Mouse (Mus musculus): Measurements from ENCODE around the gene Plcd3. TPM values are rescaled to one million over a fixed set of nuclear protein-coding genes. Genes with fewer than 3 reads are reported as not detected.

Gene Plcd3
- total RNA-seq, 2 experiments from 2014 or later = 8.7 to 8.9 TPM

DNA sequence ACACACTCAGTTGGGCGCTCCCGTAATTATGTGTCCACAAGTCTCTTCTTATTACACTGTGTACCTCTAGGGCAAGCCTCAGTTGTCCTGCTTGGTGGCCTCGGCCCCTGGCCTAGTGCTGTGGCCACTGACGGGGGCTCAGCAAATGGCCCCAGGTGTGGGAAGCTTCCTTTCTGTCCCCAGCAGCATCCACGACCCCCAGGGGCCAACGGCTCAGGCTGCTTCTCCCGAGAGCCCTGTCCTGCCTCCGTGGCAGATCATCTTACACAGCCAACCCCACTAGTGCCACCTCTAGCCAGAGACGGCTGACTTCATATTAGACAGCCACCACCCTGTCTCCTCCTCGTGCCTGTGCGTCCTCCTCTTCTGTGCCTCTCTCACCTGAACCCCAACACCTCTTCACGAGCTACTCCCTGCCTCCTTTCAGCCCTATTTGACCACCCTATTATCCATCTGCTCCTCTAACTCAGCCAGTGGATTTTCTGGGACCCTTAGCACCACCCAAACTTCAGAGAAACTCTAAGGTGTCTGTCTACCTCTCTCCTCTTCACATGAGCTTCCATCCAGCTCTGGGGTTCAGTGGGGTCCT is 2.0 kb downstream of the Plcd3 start:
- no peak for DNase-seq (ENCODE audit: low spot score in 2 of 2)

DNA sequence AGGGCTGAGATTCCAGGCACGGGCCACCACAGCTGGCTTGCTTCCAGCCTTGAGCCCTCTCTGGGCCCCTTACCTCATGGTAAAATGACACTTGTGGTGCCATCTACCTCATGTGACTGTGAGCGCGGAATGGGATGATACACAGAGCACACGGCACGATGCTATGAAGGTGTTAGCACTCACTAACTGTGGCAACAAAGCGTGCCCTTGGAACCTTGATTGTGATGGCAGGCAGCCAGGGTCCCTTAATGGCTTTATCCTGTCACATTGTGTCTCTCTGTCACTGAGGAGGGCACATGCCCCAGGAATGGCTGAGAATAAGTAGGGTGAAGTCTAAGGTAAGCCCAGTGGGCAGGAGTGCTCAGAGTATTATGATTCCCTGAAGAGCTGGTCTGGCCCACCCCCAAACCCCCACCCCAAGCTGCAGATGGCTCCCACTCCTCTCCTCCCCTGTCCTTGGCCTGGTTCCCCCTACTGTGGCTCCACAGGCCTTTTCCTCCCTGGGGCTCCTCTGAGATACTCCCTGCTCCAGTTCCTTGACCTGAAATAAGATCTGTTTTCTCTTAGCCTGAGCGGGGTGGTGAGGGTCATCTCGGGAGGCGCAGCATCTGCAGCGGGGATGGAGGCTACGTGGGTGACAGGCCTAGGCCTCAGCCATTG is 2.8 kb downstream of the Plcd3 start:
- DNase-seq (ENCODE audit: low spot score in 2 of 2) = no peak

DNA sequence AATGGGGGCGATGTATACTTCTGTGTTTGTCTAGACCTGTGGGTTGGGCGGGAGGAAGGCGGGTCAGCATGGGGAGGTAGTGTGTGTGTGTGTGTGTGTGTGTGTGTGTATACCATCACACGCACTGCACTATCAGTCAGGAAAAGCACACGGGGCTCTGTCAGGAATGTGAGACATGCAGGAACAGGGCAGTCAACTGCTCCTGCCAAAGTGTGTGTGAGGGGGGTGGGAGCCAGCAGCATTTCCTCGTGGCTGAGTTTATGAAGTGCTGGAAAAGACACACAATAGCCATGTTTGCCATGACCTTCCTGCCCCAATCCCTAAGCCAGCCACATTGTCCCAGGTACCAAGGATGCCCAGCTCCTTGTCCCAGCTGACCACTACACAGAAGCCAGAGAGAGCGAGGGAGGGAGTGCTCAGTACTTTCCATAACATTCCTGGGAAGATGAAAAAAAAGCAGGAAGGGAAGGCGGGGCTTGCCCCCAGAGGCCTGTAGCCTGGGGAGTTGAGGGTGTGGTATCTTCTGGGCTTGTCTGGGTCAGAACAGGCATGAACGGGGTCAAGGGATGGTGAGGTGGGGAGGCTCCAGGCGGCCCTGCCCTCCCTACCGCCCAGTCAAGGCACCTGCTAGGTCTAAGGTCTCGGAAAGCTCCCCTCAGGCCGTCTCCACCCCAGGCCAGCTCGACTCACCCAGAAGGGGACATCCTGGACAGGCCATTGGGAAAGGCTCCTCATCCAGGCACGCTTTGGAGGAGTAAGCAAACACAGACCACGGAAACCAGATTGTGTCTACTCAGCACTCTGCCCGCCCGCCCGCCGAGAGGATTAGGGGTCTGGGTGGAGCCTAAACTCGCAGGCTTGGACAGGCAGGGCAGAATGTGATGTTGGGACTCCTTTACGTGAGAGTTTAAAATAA is 4.2 kb downstream of the Plcd3 start:
- DNase-seq (ENCODE audit: low spot score in 2 of 2) = no peak

DNA sequence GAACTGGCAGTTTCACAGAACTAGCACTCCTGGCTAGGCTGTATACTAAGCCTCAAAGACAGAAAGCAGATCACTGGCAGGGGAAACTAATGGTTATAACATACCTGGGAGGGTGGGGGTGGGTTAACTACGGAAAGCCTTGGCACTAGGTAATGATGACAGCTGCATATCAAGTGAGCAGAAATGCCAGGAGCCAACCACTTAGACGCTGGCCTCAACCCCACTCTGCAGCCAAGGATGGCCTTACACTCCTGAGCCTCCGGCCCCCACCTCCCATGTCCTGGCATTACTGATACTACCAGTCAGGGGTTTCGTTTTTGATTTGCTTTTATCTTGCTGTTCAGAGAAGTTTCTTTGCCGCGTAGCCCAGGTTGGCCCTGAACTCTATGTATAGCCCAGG is 5.7 kb downstream of the Plcd3 start:
- no peak for DNase-seq (ENCODE audit: low spot score in 2 of 2)

DNA sequence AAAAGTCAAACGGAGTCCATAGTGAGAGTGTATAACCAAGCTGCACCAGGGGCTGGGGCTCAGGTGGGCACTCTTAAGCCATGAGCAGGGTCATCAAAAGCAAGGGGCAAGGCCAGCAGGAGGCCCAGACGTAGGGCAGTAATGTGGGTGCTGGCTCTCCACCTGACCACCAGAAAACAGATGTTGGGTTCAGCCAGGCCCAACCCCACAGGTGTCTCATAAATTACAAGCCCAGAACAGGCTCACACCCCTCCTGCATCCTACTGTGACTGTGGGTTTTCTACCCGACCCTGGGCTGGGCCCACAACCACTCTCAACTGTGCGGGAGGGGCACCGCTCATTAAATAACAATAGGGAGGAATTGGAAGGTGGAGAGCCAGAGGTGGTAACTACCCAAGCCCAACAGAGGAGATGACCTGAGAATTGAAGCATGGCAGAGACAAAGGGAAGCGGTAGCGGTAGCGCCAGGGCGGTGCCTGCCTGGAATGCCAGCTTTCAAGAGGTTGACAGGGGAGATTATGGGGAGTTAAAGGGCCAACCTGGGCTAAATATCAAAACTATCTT is 6.3 kb downstream of the Plcd3 start:
- no peak for DNase-seq (ENCODE audit: low spot score in 2 of 2)

DNA sequence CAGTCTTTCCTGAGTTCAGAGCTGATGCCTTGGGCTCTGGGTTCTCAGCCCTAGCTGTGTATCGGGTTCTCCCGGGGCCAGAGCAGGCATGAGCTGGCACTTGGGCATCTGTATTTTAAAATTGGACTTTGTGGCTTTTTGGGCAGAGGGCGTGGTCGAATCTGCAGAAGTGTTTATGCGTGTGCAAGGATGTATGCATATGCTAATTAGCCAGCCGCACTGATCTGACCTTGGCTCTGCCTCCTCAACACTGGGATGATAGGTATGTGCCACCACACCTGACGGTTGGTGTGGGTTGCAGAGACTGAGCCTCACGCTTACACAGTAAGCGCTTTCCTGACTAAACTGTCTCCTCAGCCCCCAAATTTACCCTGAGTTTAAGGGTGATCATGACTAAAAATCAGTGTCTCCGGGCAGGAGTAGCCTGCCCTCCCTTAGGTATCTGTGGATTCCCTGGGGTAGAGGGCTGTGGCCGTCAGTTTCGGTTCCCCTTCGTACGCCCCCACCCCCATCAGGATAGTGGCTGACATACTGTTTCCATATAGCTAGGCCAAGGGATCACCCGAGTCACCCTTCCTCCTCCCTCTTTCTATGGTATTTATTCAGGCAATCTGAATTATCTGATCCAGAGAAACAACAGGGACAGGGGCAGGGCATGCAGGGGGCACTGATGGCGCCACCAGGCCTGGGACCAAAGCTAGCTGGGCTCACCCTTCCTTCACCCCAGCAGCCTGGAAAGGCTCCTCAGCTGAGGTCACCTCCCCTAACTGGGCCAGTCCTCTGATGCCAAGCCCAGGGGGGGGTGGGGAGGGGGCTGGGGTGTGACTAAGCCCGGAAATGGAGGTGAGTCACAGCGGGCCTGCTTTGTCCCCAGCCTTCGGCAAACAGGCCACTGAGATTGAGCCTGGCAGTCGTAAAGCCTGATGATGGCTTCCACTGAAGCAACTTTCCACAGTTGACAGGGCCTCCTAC is 7.3 kb downstream of the Plcd3 start:
- DNase-seq (ENCODE audit: low spot score in 2 of 2) = no peak

DNA sequence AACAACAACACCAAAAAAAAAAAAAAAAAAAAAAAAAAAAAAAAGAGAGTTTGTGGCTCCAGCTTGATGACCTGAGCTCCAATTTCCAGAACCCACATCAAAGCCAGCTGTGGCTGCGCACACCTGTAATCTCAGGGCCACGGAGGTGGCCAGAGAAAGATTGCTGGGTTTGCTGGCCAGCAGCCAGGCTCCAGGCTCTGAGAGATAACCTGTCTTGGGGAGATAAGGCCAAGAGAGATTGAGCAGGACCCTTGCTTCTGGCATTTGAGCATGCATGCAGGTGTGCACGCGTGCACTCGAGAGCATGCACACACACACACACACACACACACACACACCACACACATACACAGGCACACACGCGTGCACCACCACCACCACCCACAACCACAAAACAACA is 8.2 kb downstream of the Plcd3 start:
- DNase-seq (ENCODE audit: low spot score in 2 of 2) = no peak

DNA sequence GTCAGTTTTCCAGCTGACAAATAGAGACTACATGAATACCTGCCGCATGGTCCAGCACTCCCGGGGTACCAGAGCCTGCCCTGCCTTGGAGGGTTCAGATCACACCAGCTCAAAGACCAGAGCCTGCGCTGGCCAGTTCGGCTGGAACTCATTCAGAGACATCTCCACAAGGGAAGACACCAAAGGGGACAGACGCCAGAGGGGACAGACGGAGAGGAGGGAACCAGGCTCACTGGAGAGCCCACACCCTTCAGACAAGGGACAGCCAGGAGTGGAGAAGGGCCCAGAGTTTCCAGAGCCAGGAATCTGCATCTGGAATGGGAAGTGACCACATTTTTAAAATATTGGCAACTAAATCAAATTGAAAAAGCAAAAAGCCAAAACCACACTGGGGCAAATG is 19.8 kb downstream of the Plcd3 start:
- no peak for DNase-seq (ENCODE audit: low spot score in 2 of 2)

DNA sequence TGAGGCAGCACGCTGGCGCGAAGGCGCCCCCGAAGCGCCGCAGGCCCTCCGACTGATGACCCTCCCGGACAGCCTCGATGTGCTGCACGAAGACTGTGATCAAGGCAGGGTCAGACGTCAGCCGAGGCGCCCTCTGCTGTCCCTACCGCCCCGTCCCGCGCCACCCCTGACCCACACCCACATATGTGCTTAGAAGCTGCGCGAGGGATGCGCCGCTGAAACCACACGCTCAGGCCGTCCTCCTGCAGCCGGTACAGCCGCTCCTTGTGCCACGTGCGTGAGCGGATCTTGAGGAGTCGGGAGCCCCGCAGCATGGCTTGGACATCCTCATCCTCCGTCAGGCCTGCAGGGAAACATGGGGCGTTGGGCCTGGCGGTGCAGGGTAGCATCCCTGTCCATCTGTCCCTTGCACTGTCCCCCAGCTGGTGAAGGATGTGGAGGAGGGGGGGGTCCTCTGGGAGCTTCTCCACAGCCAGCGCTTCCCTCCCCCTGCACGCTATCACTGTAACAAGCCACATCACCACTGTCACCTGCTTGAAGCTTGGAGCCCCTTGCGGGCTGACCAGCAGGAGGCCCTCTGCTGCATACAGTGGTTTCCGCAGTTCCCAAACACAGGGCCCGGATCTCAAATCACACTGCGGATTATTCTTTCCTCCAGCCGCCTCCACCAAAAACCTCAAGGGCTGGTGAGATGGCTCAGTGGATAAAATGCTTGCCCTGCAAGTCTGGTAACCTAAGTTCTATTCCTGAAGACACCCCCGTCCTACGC is 21.0 kb downstream of the Plcd3 start:
- DNase-seq (ENCODE audit: low spot score in 2 of 2) = no peak

DNA sequence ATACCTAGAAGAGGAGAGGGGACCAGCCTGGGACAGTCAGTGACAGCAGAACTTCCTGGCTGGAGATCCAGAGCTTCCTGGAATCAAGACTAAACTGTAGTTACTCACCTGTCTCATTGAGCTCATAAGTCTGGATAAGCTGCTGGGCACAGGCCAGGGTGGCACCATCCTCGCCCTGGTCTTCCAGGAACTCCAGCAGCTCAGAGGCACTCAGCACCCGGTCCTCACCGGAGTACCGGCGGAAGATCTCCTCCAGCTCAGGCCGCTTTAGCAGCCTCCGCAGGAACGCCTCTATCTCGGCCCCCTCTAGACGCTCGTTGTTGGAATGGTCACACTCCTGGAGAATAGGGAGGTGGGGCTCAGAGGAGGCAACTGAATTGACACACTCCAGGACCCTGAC is 23.3 kb downstream of the Plcd3 start:
- DNase-seq (ENCODE audit: low spot score in 2 of 2) = no peak

DNA sequence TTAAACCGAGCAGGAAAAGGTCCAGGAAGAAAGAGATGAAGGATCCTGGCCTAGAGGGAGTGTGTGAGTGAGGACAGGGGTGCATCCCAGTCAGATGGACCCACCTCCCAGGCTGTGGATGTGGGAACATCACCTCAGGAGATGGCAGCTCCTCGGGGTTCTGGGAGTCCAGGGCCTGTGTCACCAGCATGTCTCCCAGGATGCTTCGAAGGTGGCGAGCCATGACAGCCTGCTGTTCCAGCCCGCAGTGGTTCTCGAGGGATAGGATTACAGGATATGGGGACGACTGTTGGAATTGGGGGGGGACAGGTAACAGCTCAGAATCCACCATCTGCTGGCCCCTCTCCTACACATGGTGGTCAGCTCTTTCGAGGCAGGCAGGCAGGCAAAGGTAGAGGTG is 24.9 kb downstream of the Plcd3 start:
- no peak for DNase-seq (ENCODE audit: low spot score in 2 of 2)

DNA sequence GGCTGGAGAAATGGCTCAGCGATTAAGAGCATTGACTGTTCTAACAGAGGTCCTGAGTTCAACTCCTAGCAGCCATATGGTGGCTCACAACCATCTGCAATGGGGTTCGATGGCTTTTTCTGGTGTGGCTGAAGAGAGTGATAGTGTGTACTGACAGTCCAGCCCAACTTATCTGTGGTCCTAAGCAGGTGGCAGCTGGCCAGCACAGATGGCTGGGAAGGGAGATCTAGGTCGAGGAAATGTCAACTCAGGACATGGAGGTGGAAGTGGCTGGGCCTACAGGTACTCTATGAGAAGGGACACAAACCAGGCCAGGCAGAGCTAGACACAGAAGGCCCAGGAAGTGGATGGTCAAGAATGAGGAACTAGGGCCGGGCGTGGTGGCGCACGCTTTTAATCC is 25.4 kb downstream of the Plcd3 start:
- DNase-seq (ENCODE audit: low spot score in 2 of 2) = no peak

DNA sequence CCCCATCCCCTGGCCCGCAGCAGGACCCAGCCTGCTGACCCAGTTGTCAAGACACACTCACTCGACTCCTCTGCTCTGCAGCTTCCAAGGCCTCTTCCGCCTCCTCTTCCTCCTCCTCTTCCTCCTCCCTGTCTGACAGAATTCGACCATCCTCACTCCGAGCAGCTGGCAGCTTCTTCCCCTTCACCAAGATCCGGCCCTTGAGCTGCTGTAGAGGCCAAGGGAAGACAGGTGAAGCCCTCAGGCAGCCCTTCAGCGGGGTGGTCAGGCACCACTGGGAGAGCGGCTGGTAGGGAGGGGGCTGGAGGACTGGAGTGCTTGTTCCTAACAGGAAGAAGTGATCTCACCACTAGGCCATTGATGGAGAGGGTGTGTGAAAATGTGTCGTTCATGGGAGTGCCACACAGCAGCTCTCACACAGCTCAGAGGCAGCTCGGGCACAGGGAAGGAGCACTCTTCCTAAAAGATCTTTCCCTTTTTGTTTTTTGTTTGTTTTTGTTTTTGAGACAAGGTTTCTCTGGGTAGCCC is 26.6 kb downstream of the Plcd3 start:
- no peak for DNase-seq (ENCODE audit: low spot score in 2 of 2)

DNA sequence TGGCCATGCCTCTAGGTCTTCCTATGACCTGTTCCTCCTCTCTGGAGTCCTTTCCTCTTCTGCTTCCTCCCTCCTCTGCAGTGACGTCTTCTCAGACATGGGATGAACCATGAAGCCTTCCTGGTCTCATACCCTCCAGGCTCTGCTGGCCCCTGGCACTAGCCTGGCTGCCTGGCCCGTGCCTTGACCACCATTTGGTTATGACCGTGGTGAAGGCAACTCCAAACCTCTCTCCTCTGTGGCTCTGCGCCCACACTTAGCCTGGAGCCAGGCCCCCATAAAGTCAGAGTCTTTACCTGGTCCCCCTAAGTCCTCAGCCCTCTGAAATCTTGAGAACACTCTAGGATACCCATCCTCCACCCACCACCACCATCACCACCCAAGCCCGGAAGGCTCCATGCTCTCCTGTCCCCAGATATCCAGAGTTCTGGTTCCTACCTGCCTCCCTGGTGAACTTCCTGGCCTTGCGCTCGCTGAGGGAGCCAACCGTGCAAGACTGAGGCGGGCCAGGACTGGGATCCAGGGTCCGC is 27.3 kb downstream of the Plcd3 start:
- DNase-seq (ENCODE audit: low spot score in 2 of 2) = no peak

DNA sequence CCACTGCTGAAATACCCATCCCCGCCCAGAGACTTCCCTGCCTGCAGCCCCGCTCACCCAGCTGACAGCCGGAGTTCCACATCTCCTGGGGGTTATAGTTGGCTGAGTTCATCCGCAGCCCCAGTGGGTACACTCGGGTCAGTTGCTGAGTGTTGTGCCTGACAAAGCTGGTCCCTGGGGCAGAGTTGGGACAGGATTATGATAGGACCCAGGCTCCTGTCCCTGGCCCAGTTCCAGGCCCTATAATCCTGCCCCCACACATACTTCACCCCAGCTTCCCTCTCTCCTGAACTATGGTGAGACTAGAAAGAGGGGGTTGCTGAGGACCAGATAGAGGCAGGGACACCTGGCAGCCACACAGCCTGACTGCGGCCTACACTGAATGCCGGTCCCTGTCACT is 27.8 kb downstream of the Plcd3 start:
- DNase-seq (ENCODE audit: low spot score in 2 of 2) = no peak

DNA sequence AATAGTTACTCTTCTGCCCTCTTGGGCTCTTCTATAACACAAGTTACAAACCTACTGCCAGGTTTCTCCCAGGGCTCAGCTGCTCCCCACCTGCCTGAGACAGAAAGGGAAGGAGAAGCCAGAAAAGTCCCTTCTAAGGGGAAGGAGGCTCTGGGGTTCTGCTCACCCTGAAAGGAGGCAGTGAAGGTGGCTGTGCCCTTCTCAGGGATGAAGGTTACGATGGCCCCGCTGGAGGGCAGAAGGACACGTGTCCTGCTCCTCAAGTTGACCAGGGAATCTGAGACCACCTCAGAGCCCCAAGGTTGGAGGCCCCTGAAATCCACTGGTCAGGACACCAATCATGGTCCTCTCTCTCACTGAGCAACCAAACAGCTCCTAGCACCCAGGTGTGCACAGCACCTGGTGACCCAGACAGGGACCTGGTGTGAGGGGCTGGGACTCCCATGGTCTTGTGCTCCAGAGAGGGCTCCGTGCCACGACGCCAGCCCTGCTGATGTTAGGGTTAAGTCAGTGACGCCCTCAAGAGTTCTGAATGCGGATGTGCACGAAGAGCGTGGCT is 31.1 kb downstream of the Plcd3 start:
- DNase-seq (ENCODE audit: low spot score in 2 of 2) = no peak

DNA sequence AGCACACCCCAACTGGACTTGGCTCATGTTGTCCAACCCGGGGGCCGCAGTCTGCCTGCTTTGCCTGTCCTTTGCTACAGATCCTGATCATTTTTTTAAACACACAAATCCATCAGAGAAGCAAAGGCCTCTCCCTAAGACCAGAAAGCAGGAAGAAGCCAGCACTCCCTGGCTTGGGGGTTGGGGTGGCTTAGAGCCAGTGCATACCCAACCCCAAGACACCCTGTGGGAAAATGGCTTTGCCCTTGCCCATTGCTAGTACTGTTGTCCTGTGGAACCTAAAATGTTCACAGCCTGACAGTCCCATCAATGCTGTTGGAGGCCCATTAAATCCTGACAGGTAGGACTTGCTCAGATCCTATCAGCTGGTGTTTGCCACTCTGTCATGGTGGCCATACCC is 31.7 kb downstream of the Plcd3 start:
- DNase-seq (ENCODE audit: low spot score in 2 of 2) = no peak

DNA sequence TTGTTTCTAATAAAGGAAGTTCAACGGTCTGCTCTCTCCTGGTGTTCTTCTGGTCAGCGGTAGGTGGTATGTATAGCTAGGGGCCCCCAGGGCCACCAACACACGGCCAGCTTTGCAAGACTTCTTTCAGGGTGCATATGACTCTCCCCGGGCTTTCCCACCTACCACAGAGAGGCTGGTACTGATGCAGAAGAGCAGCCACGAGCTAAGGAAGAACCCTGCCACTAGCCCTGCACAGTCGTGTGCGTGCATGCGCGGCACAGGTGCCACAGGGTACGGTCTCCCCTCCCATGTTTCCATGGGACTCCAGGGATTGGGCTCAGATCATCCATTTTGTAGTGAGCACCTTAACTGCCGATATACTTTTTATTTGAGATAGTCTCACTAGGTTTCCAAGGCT is 32.6 kb downstream of the Plcd3 start:
- DNase-seq (ENCODE audit: low spot score in 2 of 2) = no peak

DNA sequence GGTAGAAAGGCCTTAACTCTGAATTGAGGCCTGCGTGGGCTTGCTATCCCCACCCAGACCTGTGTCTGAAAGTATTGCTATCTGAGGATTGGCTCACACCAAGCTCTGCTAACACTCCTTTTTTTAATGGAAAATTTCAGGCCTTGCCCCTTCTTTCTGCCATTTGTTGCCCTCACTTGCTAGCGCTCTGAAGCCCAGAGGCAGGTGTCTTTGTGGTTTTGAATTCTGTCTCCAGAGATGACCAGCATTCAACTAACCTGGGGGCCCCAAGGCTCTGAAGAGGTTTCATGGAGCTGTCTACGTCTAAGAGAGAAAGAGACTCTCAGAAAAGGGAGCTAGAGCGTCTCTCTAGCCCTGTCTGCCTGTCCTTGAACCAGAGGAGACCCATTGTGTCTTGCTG is 33.2 kb downstream of the Plcd3 start:
- DNase-seq (ENCODE audit: low spot score in 2 of 2) = no peak

Measured in adrenal gland, postnatal 4 days (tissue).